Mouse (Mus musculus) spleen, adult 12 weeks (tissue): ENCODE results near the gene Cog1.

Experiments used
- DNase-seq: peaks from one replicate; pipeline ENCODE4 v3.0.0; 2022; ENCODE audit warnings: low spot score

The Cog1 gene

DNA sequence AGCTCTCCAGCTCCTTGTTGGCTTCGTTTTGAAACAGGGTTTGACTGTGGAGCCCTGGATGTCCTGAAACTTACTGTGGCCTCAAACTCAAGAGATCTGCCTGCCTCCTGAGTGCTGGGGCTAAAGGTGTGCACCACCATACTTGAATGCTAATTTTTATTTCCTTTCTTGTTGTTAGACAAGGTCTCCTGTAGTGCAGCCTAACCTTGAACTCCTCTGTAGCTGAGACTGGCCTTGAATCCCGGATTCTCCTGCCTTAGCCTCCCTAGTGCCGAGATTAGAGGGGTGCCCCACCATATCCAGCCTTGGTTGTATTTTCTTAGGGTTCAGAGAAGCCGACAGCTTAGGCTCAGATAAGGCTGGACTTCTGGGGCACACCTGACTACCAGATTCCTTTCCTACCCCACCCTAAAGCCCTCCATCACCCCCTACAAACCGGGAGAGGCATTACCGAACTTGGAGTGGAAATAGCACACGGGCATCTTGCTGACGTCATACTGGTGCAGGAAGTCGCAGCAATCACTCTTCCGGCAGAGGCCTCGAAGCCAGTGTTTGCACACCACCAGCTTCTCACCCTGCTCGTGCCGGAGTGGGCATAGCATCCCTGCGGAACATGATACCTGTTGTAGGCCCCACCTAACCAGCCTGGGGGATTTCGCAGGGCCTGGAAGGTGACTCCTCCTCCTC, 57.1 kb downstream of the Cog1 start:
- no peak for DNase-seq

DNA sequence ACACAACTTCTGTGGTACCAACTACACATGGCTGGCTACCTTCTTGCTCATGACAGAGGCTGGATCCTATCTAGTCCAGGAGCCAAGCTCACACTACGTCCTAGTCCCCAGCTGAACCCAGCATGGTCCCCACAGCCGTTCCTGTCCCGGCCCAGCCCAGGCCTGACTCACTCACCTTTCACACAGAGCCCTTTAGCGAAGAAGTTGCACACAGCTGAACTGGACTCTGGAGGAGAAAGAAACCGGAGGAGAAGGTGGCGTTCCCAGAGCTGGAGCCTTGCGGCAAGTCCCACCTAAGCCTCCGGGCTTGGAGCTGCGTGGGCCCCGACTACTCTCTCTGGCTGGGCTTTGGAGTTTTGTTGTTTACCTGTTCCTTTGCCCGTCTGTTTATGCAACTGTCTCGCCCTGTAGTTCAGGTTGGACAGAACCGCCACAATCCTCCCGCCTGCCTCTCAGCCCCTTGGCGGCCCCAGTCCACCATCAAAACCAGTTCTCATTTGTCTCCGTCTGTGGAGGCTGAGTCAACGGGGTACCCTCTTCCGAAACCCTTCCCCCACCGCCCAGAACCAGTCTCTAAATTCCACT, 59.8 kb downstream of the Cog1 start:
- no peak for DNase-seq

DNA sequence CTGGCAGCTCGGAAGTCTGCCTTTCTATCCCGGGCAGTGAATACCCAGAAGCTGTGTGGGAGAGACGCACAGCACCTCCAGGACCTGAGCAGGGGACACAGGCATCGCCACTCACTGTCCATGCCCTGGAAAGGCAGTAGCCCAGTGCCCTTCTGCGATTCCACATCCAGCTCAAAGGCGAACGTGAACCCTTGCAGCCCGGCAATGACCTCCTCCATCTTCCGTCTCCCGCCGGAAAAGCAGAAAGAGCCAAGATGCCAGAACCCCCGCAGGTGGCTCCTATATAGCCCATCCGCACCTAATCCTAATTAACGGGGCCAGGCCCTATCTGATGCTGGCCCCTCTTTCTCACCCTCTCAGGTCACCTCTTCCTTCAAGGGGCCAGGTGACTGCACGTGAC, 60.3 kb downstream of the Cog1 start:
- no peak for DNase-seq

DNA sequence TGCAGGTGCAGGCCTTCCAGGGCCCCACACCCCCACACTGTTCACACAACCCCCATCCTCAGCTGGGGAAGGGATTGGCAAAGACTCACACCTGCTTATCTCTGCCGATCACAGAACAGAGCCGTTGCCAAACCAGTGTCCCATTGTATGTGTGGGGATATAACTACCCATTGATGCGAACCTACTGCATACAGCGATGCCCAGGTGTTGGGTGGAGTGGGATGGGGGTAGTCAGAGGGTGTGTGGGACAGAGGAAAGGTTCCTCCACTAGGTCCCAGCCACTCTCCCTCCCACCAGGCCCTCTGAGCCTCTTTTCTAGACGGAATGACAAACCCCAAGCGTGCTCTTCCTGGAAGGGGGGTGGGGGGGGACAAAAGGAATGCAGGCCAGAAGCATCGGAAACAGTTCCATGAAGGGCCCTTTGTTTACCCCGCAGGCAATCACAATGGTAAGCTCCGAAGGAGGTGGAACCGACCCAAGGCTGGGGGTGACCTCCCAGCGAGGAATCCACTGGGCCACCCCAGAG, 60.8 kb downstream of the Cog1 start, which contains the start of gene Cpsf4l:
Cpsf4l (minus strand) TSS at position 287 of the 526 bp plus-strand sequence.
- no peak for DNase-seq

DNA sequence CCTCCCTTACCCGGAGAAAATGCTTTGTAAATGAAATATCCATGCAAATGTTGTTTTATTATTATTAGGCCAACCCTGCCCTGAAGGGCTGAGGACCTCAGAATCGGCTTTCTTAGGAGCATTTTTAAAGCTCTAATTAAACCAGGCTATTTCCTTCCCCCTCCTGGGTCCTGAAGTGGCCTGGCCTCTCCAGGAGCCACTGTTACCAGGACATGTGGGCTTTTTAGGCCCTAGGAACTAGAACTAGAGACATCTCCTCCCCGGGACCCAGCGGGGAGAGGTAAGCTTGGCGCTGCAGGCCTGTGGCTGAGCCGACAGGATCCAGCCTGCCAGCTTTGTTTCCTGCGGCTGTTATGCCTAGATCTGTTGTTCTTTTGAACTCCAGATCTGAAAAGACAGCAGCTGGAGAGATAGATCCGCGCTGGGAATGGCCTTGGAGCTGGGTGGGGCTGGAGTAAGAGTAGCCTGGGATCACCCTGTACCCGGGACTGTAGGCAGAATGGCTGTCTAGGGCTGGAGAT, 61.3 kb downstream of the Cog1 start:
- no peak for DNase-seq

DNA sequence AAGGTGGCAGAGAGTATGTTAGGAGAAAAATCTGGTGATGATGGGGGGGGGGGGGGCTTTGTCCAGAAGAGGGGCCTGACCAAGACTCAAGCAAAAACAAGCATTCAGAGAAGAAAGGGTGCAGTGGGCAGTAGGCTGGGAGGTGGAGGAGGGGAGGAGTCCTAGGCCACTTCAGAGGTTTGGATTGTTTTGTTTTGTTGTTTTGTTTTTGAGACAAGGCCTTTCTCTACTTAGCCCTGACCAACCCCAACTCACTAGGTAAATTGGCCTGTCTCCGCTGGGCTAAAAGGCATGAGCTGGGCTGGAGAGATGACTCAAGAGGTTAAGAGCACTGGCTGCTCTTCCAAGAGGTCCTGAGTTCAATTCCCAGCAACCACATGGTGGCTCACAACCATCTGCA, 62.1 kb downstream of the Cog1 start:
- DNase-seq, result no peak

DNA sequence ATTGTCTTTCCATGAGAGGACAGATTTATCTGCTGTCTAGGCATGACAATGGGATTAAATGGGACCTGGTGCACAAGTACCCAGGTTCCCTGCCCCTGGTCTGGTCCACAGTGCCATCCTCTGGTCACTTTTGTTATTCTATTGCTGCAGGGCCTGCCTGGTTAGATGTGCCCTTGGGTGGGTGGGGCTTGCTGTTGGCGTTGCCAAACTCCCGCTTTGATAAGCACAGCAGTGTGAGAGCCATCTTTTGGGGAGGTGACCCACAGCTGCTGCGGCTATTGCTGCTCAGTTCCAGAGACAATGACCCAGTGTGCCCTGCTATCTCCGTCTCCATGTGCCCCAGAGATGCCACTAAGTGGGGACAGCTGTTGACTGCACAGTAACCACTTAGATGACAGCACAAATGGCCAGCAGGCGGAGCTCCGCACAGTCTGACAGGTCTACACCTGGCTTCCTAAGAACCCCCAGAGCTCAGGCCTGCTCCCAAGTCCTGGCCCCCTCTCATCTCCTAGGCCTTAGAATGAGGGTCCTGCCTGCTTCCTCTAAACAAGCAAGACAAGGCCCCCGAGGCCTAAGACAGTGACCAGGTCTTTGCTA, 66.2 kb downstream of the Cog1 start:
- peak; percentile 22 for DNase-seq

DNA sequence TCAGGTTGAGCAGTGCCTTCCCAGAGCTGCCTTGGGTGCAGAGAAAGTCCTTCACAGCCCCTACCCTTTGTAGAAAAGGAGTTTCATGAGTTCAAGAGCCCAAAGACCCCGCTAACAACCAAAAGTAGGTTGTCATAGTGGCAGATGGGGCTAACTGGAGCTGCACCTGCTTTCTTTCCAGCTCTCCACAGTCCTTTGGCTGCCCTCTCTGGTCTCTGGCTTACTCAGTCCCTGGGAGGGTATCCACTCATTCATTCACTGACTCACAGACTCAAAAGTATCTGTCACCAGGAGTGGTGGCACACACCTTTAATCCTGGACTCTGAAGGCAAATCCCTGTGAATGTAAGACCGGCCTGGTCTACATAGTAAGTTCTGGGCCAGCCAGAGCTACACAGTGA, 67.2 kb downstream of the Cog1 start:
- no peak for DNase-seq
